ENCODE assay signal across 19 mouse cellular contexts in the genomic region with DNA sequence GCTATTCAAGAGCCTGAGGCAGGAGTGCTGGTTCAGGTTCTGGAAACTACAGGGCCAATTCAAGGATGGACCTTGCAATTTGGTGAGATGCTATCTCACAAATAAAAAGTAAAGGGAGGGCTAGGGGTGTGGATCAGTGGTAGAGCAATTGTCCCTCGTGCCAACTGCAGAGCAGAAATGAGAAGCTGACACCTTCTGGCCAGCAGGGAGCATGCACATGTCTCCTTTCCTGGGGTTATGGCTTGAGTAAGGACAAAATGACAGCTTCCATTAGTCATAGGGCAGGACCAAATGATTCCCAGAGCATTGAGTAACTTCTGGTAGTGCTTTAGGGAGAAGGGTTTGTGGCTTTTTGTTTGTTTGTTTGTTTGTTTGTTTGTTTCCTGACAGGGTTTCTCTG. TPM values are rescaled to one million over a fixed set of nuclear protein-coding genes. Genes with fewer than 3 reads are reported as not detected.
A peak's percentile ranks its signal among the peaks of the same experiment; 100 is the strongest.
DNase-seq lines count a peak whose midpoint lies in the region; ATAC-seq and TF ChIP-seq lines count a peak whose summit lies in the region.
"Had no signal": no experiment of that assay in that cellular context is flagged by ENCODE, and none has a peak within 500 bp of the region (broad histone marks: within the 10 kb centered on the region; RNA-seq: fewer than 3 reads in every experiment).

No protein-coding gene starts in this region.

- intact Hi-C loops in gastrocnemius, adult 2 months (cut with DNase I), result no loop called here

- TF ChIP-seq CTCF in gastrocnemius, adult 2 months (IDR thresholded peaks at IDR 0.05), result peak; percentile 4; the same call in 1 of the 2 replicates
- TF ChIP-seq CTCF in layer of hippocampus, adult 2 months (conservative IDR thresholded peaks at IDR 0.05), result peak; percentile 59
- peak; percentile 75 for TF ChIP-seq CTCF in stomach, postnatal 0 days (IDR thresholded peaks at IDR 0.05; ENCODE audit: low read depth)

- no peak overlapping the region for H3K9ac ChIP-seq in stomach, postnatal 0 days (ENCODE audit: low read length)
- H3K9ac ChIP-seq: embryonic facial prominence, embryonic 13.5 days; forebrain, embryonic 12.5 days; lung, embryonic 15.5 days had no signal

- H3K27ac ChIP-seq in gastrocnemius, adult 2 months, result no peak overlapping the region
- no peak overlapping the region for H3K27ac ChIP-seq in layer of hippocampus, adult 2 months
- H3K27ac ChIP-seq in stomach, postnatal 0 days (replicated peaks), result no peak overlapping the region
- H3K27ac ChIP-seq in hindbrain, embryonic 10.5 days, result no peak overlapping the region
- H3K27ac ChIP-seq: embryonic facial prominence, embryonic 13.5 days; forebrain, embryonic 12.5 days; limb, embryonic 10.5 days; lung, embryonic 15.5 days had no signal

- H3K4me2 ChIP-seq in stomach, postnatal 0 days (replicated peaks; ENCODE audit: low read depth), result no peak overlapping the region
- H3K4me2 ChIP-seq: embryonic facial prominence, embryonic 13.5 days; forebrain, embryonic 12.5 days; lung, embryonic 15.5 days; midbrain, embryonic 11.5 days had no signal

- peak; percentile 28; the same call in 1 of the 2 replicates for ATAC-seq in stomach, postnatal 0 days (ENCODE audit: low FRiP score, low TSS enrichment)
- ATAC-seq: inflammation-experienced regulatory T-cells, adult 6 months had no signal

- no peaks in the 10 kb centered on the region for H3K9me3 ChIP-seq in stomach, postnatal 0 days (ENCODE audit: control insufficient read depth, low read length)
- H3K9me3 ChIP-seq in hindbrain, embryonic 10.5 days, result no peaks in the 10 kb centered on the region
- H3K9me3 ChIP-seq: embryonic facial prominence, embryonic 13.5 days; forebrain, embryonic 12.5 days; limb, embryonic 10.5 days; lung, embryonic 15.5 days had no signal

- no peaks in the 10 kb centered on the region for H3K4me1 ChIP-seq in stomach, postnatal 0 days (replicated peaks; ENCODE audit: control insufficient read depth, insufficient read depth)
- no peaks in the 10 kb centered on the region for H3K4me1 ChIP-seq in hindbrain, embryonic 10.5 days (replicated peaks)
- H3K4me1 ChIP-seq: embryonic facial prominence, embryonic 13.5 days; forebrain, embryonic 12.5 days; limb, embryonic 10.5 days; lung, embryonic 15.5 days had no signal

- no peaks in the 10 kb centered on the region for H3K27me3 ChIP-seq in stomach, postnatal 0 days (ENCODE audit: control insufficient read depth, insufficient read depth, low read length)
- H3K27me3 ChIP-seq in hindbrain, embryonic 10.5 days (ENCODE audit: insufficient read depth, poor library complexity, severe bottlenecking), result no peaks in the 10 kb centered on the region
- H3K27me3 ChIP-seq: embryonic facial prominence, embryonic 13.5 days; forebrain, embryonic 12.5 days; lung, embryonic 15.5 days had no signal

- H3K4me3 ChIP-seq in gastrocnemius, adult 2 months, result no peak overlapping the region
- H3K4me3 ChIP-seq in layer of hippocampus, adult 2 months, result no peak overlapping the region
- no peak overlapping the region for H3K4me3 ChIP-seq in stomach, postnatal 0 days (ENCODE audit: low read depth, low read length)
- no peak overlapping the region for H3K4me3 ChIP-seq in hindbrain, embryonic 10.5 days
- H3K4me3 ChIP-seq: embryonic facial prominence, embryonic 13.5 days; forebrain, embryonic 12.5 days; limb, embryonic 10.5 days; lung, embryonic 15.5 days had no signal

- H3K36me3 ChIP-seq in stomach, postnatal 0 days (ENCODE audit: control insufficient read depth, insufficient read depth, low read length), result no peaks in the 10 kb centered on the region
- H3K36me3 ChIP-seq in hindbrain, embryonic 10.5 days, result no peaks in the 10 kb centered on the region
- H3K36me3 ChIP-seq: embryonic facial prominence, embryonic 13.5 days; forebrain, embryonic 12.5 days; limb, embryonic 10.5 days; lung, embryonic 15.5 days had no signal

- no peak for TF ChIP-seq EP300 in stomach, postnatal 0 days (optimal IDR thresholded peaks at IDR 0.05)

- 27% methylated on average over 1 of the region's 1 CpGs for WGBS in stomach, postnatal 0 days
- 48% methylated on average over 1 of the region's 1 CpGs for WGBS in hindbrain, embryonic 10.5 days

- DNase-seq in gastrocnemius, adult 2 months, result no peak
- DNase-seq in gastrocnemius, postnatal 4 days (ENCODE audit: low spot score in 2 of 2), result no peak
- DNase-seq in layer of hippocampus, adult 2 months (ENCODE audit: low spot score in 2 of 2), result no peak
- DNase-seq in layer of hippocampus, adult 9-11 months, result no peak
- DNase-seq in urinary bladder, postnatal 14 days (ENCODE audit: low spot score), result peak; percentile 37
- no peak for DNase-seq in urinary bladder, postnatal 36 days (ENCODE audit: low spot score in 2 of 2)
- no peak for DNase-seq in stomach, postnatal 0 days (ENCODE audit: low spot score)
- no peak for DNase-seq in hindbrain, embryonic 10.5 days (ENCODE audit: low spot score)
- DNase-seq: heart, postnatal 36 days; thymus, adult 18-20 months had no signal

RNA-seq across cellular contexts. Expression of a gene that starts 56.5 kb away (rescaled TPM):
- total RNA-seq in gastrocnemius, adult 2 months (2021), result under 1 TPM in 1 of 2 experiments, not detected in 1; 0.14 TPM
- under 1 TPM in 1 of 2 experiments, not detected in 1; 0.47 TPM for total RNA-seq in gastrocnemius, postnatal 4 days (2021)
- total RNA-seq in layer of hippocampus, adult 2 months (2021), result not detected
- polyA plus RNA-seq in stomach, postnatal 0 days (2015; fragmentation: Nextera tagmentation; extraction: Ambion mirVana), result 59.1 and 62.1 TPM in 2 replicates
- 0.46 and 0.50 TPM in 2 replicates for polyA plus RNA-seq in hindbrain, embryonic 10.5 days (2016; fragmentation: Nextera tagmentation; extraction: Ambion mirVana)
- total RNA-seq: heart, postnatal 36 days; layer of hippocampus, postnatal 25 days; MEL had no signal
- polyA plus RNA-seq: C2C12 had no signal

Comparison
In these comparisons a context has a peak if more than half of its experiments do, and no peak if none do; other contexts are left out.
1. CTCF ChIP-seq: peak in every context shown above with its lines; median percentile 75 in stomach, postnatal 0 days; 59 in layer of hippocampus, adult 2 months; 4 in gastrocnemius, adult 2 months.